Mouse (Mus musculus): ENCODE measurements around the gene Ccdc141. TPM values are rescaled to one million over a fixed set of nuclear protein-coding genes. Genes with fewer than 3 reads are reported as not detected.

Gene Ccdc141
- polyA plus RNA-seq, 1 experiment from 2014 or later: 7.7 TPM

DNA sequence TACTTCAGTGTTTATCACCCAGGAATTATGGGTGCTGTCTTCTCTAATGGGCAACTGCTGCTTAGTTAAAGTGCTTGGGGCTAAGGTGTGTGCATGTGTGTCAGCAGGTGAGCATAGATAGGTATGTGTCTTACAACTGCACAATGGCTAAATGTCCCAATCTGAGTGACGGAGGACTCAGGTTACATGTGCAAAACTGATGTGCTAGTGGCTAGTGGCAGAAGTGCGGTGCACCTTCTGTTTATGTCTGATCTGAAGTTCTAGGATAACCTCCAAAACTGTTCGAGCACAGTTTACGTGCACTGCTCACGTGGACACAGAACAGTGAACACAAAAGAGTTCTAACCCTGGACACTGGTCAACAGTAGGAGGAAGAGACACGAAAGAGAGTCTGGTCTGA is 203.9 kb downstream of the Ccdc141 start:
- WGBS: 91% methylated on average over 6 of the region's 6 CpGs

DNA sequence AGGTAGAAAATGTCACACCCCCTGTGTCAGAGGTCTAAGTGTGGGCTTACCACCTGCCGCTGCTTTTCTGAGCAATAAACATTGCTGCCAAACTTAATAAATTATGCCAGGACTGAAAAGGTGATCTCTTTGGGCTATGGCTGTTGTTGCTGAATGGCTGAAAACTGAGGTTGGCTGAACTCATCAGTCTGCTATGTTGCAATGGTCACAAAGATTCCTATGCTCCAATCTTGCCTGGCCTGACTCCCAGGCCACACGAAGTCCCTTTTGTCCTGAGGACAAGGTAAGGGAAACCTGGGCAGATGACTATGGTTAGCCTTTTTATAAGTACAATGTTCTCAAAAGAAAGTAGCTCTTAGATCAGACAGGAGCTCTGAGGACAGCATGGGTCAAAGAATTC is 204.4 kb downstream of the Ccdc141 start:
- no peaks in the 10 kb centered on the region for H3K36me3 ChIP-seq
- no peak for ATAC-seq (ENCODE audit: low FRiP score, low read depth)
- no peak overlapping the region for H3K4me2 ChIP-seq
- no peak overlapping the region for H3K27ac ChIP-seq (replicated peaks)
- H3K4me3 ChIP-seq: no peak overlapping the region
- H3K4me1 ChIP-seq (replicated peaks): no peaks in the 10 kb centered on the region; the same call in 1 of the 2 replicates
- WGBS: 88% methylated on average over 2 of the region's 2 CpGs
- H3K27me3 ChIP-seq: 0 out of 2 replicates have a peak, but pooled peaks cover 2% of the 10 kb centered on the region
- H3K9ac ChIP-seq: no peak overlapping the region
- H3K9me3 ChIP-seq: no peaks in the 10 kb centered on the region

More for the DNA sequence above, 203.9 kb downstream of the Ccdc141 start:
- H3K4me3 ChIP-seq: no peak overlapping the region
- H3K9ac ChIP-seq: no peak overlapping the region
- H3K4me1 ChIP-seq (replicated peaks): no peaks in the 10 kb centered on the region; the same call in 1 of the 2 replicates
- no peak for ATAC-seq (ENCODE audit: low FRiP score, low read depth)
- H3K9me3 ChIP-seq: no peaks in the 10 kb centered on the region
- no peak overlapping the region for H3K27ac ChIP-seq (replicated peaks)
- no peak overlapping the region for H3K4me2 ChIP-seq
- H3K36me3 ChIP-seq: no peaks in the 10 kb centered on the region
- 0 out of 2 replicates have a peak, but pooled peaks cover 2% of the 10 kb centered on the region for H3K27me3 ChIP-seq

DNA sequence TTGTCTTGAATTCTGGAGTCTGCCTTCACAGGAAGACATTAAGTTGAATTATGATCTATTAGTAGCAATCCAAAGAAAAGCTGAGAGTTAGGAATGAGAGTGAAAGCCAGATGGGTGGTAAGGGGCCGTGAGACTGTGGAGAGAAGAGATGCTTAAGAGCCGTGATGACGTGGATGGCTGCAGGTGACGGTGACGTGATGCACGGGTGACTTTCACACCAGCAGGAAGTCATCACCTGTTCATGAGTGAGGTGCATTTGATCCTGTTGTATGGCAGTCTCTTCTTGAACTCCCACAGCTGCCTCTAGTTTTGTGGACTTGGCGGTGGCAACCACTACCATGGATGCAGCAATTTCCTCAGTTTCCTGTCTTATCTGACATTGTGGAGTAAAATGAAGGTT is 204.9 kb downstream of the Ccdc141 start:
- H3K4me1 ChIP-seq (replicated peaks): no peaks in the 10 kb centered on the region; the same call in 1 of the 2 replicates
- no peak overlapping the region for H3K27ac ChIP-seq (replicated peaks)
- 0 out of 2 replicates have a peak, but pooled peaks cover 2% of the 10 kb centered on the region for H3K27me3 ChIP-seq
- WGBS: 93% methylated on average over 7 of the region's 7 CpGs
- no peaks in the 10 kb centered on the region for H3K9me3 ChIP-seq
- H3K4me3 ChIP-seq: no peak overlapping the region
- H3K4me2 ChIP-seq: no peak overlapping the region
- H3K9ac ChIP-seq: no peak overlapping the region
- no peak for ATAC-seq (ENCODE audit: low FRiP score, low read depth)
- H3K36me3 ChIP-seq: no peaks in the 10 kb centered on the region

DNA sequence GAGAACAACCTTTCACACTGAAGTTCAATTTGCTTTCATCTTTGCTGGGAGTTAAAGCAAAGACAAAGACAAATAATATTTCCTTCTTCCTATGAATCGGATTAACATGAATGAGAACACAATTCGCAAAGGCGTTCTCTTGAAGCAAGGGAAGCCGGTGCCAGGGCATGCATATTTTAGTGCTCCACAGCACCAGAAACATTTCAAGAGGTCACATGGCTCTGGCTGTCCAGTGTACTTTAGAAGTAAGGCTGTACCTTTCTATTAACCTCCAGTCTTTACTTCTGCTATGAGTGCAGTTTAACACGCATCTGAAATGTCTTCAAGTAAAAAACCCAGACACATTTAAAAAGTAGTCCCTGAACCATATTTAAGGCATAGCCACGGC is 208.4 kb downstream of the Ccdc141 start:
- Histone ChIP-seq H3K4me1 (replicated peaks) (no peaks in the 10 kb centered on the region), H3K27me3 (no peaks in the 10 kb centered on the region), H3K9ac (no peak overlapping the region), H3K36me3 (no peaks in the 10 kb centered on the region), H3K4me3 (no peak overlapping the region), H3K9me3 (no peaks in the 10 kb centered on the region), H3K27ac (replicated peaks) (no peak overlapping the region), H3K4me2 (no peak overlapping the region)
- 77% methylated on average over 6 of the region's 6 CpGs for WGBS
- ATAC-seq (ENCODE audit: low FRiP score, low read depth): no peak

DNA sequence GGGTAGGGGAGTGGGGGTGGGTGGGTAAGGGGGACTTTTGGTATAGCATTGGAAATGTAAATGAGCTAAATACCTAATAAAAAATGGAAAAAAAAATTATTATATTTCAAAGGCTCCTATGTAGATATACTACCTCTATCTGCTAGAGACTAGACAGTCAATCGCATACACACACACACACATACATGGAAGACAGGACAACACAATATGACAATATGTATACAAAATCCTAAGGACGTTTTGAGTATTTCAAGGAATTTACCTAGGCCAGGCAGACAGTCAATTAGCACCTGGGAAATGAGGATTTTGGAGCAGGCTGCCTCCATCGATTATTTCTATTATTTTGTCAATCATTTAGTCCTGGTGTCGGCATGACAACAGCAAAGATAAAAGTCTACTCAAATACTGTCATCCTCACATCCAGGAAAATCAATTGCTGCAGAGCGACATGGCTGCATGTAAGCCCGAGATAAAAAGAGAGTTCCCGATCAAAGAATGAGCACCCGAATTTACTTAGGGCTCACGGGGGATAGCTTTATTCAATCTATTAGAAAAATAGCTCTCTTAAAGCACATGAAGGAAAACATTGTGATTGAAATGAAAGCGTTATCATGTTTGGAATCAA is 208.9 kb downstream of the Ccdc141 start:
- WGBS: 80% methylated on average over 10 of the region's 10 CpGs
- Histone ChIP-seq H3K36me3 (no peaks in the 10 kb centered on the region), H3K9ac (no peak overlapping the region), H3K27me3 (no peaks in the 10 kb centered on the region), H3K4me3 (no peak overlapping the region), H3K4me2 (no peak overlapping the region), H3K27ac (replicated peaks) (no peak overlapping the region), H3K4me1 (replicated peaks) (no peaks in the 10 kb centered on the region), H3K9me3 (no peaks in the 10 kb centered on the region)
- ATAC-seq (ENCODE audit: low FRiP score, low read depth): no peak

Small RNA genes lying within 50 kb of the gene (microRNA-seq; reads per million reads assigned to microRNA genes)
- not detected for gene Gm44360

Other genes starting within 250 kb of the Ccdc141 start
- 0.30 and 0.77 TPM in 2 replicates for gene Ttn, start 188.1 kb downstream of the Ccdc141 start, polyA plus RNA-seq (2015; fragmentation: Nextera tagmentation; extraction: Ambion mirVana)
- gene Sestd1, start 110.0 kb upstream of the Ccdc141 start, polyA plus RNA-seq (2015; fragmentation: Nextera tagmentation; extraction: Ambion mirVana): 28.1 and 30.5 TPM in 2 replicates